Mouse (Mus musculus) natural killer cell, adult 2 months (primary cell): Measurements from ENCODE around the gene Cdk2ap2.

Experiments
- DNase-seq, 2 experiments: peaks; one replicate each; pipeline ENCODE4 v3.0.0; 2022; ENCODE audit warnings: low spot score in 2 of 2

Gene Cdk2ap2

DNA sequence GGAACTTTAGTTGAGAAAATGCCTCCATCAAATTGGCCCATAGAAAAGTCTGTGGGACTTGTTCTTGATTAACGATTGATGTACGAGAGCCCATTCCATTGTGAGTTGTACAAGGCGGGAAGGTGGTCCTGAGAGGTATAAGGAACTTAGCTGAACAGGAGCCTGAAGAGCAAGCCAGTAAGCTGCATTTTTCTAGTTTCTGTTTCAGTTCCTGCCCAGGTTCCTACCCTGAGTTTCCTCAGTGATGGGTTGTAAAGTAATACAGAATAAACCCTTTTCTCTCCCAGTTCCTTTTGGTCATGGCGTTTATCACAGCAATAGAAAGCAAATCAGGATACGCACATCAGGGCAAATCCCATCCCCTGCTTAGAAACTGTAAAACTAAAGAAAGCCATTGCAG, 40.9 kb downstream of the Cdk2ap2 start:
- DNase-seq = no peak

GRCm38 (mm10) chr19:4139446-4139845, 42.5 kb downstream of the Cdk2ap2 start, which contains the start of gene Gpr152:
Gpr152 (plus strand) TSS chr19:4139787.
- no peak for DNase-seq

DNA sequence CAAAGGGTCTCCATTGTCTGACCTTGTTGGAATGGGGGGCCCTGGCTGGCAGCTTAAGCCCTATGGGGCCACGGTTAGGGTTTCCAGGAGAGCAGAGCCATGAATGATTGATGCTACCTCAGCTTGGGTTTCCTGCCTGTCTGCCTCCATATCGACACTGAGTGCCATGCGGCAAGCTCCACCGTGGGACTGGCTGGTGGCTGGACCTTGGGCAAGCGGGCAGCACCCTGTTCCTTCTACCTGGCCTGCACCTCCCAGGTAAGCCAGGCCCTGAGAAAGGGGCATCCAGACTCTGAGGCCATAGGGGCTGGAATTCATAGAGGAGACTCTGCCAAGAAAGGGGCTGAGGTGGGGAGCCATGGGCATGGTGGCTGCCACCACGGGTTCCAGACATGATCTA, 43.2 kb downstream of the Cdk2ap2 start:
- no peak for DNase-seq

- no peak for DNase-seq
Measured at GRCm38 (mm10) chr19:4142416-4143173, 45.6 kb downstream of the Cdk2ap2 start.

- DNase-seq = no peak
Measured at GRCm38 (mm10) chr19:4143759-4144268, 46.8 kb downstream of the Cdk2ap2 start, which contains the start of gene Cabp4. Cabp4 (minus strand) TSS chr19:4144033.

DNA sequence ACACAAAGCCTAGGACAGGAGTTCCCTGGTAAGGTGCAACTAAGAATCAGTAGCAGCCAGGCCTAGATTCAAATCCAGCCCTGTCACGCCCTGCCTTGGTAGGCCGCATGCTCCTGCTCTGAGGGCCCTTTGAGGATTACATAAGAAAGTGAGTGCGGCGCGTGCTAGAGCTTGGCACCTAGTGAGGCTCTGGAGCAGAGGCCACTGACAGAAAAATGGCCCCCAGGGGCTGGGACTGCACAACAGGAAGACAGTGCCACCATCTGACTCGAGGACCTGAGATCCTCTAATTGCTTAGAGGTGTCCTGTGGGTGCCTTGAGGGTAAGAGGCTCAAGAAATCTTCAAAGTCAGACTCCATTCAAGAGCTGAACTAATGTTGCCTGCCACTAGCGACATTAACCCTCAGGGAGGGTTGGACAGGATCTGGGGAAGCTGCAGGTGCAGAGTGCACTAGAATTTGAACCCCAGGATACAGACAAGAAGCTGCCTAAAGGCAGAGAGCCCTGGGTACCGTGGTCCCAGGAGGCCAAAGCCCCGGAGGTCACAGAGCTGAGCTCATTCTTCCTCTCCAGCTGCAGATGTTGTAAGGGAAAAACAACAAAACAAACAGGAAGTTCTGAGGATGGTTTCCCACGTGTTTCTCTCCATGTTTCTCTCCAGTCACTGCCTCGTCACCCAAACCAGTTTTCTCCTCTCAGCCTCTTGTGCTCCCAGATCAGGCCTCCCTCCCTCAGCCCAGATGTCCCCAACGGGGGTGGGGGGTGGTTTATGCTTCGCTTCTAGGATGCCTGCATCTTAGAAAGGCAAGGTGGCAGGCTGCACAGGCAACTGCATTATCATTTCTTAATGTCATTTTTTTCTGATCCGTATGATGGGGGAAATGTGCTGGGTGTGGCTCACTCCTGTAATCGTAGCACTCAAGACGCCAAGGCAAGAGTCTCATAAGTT, 47.8 kb downstream of the Cdk2ap2 start:
- no peak for DNase-seq

DNA sequence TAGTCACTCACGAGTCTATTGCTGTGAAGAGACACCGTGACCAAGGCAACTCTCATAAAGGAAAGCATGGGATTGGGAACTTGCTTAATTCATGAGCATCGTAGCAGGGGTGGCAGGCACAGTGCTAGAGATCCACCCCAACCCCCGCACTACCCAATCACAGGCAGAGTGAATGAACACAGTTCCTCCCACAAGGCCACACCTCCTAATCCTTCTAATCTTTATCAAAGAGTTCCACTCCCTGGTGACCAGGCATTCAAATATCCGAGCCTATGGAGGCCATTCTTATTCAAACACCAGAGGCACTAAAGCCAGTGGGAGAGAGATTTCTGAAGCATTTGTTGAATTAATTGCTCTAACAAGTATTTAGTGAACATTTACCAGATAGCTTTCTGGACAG, 49.0 kb downstream of the Cdk2ap2 start:
- DNase-seq = no peak

DNA sequence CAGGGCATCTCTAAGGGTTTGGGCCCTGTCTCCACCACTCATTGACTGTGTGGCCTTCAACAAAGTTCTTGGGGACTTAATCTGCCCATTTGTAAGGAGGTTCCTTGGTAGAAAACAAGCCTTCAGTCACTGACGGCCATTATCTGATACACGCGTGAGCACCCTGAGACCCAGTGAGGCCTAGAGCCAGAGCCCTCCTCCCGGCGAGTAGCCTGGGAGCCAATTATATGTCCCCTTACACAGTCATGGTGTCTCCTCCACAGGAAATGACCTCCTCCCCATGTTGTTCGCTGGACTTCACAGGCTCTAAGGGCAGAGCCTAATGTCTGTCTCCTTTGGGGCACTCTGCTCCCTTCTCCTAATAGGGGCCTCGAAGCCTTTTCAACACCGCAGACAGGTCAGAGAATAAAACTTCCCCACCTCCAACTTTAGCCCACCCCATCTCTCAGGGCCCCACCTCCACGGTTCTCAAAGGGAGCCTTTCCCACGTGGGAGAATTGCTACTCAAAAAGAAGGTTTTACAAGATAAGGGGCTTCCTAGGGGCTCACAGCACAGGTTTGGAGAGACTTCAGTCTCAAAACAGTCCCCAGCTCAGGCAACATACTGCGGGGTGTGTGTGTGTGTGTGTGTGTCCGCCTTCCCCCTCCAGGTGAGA, 49.5 kb downstream of the Cdk2ap2 start:
- no peak for DNase-seq

DNA sequence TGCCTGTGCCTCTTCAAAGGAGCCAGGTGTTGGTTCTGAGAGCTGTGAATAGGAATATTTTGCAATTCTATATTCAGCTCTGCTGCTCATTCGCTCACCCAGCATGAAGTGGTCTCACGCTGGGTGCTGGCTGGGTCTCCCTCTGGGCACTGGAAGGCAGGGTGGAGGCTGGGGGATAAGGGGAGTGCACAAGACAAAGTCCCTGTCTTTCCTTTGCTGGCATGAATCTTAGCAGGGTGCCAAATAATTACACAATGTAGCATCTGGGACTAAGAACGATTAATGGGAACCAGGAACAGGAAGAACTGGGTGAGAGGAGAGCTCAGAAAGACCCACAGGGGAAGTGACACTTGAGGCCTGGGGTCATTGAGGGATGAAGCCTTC, 50.0 kb downstream of the Cdk2ap2 start:
- DNase-seq = no peak

- no peak for DNase-seq
Measured at GRCm38 (mm10) chr19:4147782-4148490, 51.0 kb downstream of the Cdk2ap2 start.

- DNase-seq = peak; percentile 81 to 89
Measured at GRCm38 (mm10) chr19:4148491-4148806, 51.5 kb downstream of the Cdk2ap2 start, which contains the start of gene Coro1b. Coro1b (plus strand) TSS chr19:4148619.
